Mouse (Mus musculus) WW6 (cell line): Measurements from ENCODE around the gene Pcp4.

Experiments
- DNase-seq: peaks from one replicate; pipeline ENCODE4 v3.0.0-alpha.2; 2013; ENCODE audit warnings: low read depth, low spot score

Gene Pcp4

DNA sequence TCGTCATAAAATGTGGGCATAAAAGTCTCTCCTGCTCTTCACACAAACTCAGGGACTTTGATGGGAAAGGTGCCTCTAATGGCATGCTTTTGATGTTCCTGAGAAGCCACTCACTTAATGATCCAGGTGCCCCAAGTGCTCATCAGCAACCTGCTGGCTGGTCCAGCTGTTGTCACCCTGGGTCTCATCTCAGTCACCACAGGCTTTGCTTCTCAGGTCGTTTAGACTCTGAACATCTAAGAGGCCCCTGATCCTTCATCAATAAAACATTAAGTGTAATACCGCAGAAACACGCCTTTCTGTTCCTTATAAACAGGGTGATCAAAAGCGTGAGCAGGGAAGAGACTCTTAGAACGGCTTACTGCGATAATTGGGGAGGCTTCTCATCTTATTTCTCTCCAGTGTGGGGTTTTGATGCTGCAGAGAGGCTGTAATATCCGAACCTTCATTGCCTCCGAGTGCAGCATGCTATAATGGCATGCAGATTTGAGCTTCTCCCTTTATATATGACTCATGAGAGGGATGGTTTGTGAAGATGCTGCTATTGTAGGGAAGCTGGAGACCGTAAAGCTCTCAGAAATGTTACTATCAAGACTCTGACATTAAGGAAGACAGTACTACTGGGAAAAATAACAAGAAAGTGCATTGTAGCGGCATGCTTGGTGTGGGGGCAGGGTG lies 19.7 kb downstream of the Pcp4 start:
- no peak for DNase-seq

DNA sequence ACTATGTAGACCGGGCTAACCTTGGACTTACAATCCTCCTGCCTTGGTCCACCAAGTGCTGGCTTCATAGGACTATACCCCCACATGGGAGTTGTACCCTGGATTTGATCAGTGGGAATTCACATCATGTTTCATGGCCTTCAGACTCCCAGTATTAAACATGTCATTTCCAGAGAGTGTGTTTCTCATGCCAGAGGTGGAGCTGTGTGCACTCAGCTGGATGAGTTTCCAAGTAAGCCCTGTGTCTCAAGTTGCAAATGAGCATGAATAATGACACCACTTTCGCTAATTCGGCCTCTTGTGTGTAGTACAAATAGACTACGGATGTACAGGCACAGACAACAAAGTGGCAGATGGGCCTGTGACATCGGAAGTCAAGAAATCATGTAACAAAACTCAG lies 20.6 kb downstream of the Pcp4 start:
- no peak for DNase-seq

DNA sequence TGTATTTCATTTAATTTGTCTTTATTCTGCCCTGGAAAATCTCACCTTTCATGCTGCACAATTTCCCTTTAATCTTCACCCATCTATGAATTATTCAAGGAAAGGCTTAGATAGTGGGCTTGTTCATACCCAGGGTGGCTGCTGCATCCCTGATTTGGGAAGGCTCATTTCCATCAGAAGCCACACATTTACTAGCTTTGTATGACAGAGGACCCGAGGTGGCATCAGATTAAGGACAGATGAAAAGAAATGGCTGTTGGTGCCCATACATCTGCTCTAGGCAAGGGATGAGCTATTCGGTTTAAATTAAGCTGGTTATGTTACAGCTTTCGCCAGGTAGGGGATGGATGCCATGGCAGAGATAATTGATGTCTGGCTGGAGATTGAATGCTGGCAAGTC lies 24.1 kb downstream of the Pcp4 start:
- DNase-seq, result no peak

DNA sequence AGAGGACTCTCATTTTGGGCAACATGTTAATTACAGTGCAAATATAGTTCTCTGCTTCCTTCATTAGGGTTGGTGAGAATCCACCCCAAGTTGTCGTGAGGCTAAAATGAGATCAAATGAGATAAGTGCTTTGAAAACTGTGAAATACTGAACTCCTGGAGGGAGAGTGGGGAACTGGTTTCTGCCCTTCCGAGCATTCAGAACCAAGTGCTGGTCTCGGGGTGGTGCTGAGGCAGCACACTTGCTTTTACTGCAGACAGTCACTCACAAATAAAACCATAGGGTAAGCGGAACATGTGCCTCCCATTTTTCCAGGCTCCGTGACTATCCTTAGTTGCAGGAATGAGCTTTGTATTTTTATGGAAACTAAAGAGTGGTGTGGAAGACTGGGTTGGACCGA lies 26.7 kb downstream of the Pcp4 start:
- DNase-seq, result no peak

DNA sequence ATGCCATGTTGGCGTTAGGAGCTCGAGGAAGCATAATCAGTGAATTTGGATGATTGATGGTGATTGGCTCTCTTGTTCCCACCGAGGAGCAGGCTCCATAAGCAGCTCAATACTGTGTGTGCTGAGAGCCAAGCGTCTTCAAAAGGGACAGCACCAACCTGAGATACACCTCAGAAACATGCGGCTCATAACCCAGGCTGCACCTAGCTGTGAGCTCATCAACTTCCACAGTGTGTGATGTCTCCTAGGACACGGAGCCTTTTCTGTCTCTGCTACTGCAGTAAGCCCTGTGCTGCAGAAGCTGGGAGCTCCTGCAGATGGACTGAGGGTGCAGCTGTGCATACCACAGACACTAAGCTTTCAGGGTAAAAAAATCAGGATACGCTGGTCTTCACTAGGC lies 31.5 kb downstream of the Pcp4 start:
- DNase-seq, result no peak

DNA sequence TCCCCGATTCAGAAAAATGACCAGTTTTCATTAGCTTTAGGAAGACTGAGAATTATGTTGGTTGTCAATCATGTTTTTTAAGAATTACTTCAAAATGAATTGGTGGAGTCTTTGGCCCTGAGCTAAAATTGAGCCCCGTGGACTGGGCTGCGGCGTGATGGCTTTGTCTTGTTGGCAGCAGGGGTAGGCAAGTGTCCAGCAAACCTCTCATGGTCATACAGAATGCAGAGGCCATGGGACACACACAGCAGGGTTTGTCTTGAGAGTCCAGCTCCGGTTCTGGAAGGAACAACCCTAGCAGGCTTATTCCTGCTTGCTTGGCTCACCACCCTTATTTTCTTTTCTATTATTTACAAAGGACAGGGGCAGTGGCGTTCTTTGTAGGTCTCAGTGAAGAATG lies 33.8 kb downstream of the Pcp4 start:
- no peak for DNase-seq

DNA sequence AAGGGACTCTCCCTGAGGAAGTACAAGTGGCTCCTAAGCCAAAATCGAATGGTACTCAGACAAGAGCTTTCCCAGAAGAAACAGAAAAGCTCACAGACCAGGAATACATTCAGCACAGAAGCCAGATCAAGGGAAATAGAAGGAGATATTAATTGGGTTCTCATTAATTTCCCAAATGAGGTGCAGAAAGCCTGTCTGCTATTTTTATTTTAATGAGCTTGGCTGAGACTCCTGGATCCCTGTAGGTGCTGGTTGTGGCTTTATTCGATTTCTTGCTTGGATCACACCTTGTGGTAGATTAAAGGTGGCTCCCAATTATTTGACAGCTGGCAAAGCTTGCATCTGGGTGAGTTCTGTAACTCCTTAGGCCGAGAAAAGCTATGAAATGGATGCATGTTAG lies 35.2 kb downstream of the Pcp4 start:
- no peak for DNase-seq

DNA sequence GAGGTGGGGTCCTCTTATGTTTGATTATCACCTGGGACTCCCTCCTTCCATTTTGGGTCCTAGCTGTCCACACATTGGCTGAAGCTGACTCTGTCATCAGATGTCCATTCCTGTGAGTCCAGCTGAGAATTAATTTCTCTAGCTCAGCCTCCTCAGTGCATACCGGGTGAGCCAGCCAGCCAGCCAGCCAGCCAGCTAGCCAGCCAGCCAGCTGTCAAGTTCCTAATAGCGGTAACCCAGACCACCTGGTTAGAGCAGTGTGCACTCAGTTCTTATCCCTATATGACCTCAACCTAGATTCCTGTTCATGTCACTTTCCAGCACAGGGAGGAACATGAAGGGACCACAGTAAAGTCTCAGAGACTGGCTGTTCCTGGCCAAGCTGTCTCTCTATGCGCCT lies 47.1 kb downstream of the Pcp4 start:
- no peak for DNase-seq

DNA sequence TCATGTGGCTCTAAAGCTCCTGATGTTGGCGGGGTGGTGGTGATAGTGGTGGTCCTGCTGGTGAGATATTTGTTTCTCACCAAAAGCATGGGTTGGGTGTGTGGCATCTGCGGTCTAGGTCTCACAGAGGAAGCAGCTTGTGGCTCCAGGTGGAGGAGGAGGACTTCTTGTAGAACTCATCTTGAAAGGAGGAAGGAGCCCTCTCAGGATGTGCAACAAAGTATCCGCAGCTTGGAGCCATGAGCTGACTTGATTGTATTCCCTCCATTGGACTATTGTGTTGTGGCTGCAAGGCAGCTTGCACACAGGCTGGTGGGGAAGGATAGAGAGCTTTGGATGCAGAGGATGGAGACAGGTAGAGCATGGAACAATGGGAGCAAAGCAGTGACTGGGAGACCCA lies 60.1 kb downstream of the Pcp4 start:
- no peak for DNase-seq

DNA sequence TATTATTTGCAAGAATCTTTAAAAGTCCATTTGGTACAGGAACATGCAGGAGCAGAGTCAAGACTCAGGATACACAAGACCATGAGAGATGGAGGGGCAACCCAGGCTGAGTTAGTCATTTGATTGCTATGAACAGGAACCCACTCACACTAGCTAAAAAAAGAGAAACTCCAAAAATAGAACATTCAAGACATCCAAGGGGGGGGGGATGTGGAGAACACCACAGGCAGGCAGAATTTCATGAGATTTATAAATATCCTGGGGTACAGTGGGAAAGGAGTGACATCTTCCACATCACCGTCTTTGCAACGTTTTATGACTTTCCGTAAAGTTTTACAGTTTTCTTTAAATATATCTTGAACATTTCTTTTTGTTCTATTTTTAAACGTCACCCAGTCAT lies 61.1 kb downstream of the Pcp4 start:
- no peak for DNase-seq

DNA sequence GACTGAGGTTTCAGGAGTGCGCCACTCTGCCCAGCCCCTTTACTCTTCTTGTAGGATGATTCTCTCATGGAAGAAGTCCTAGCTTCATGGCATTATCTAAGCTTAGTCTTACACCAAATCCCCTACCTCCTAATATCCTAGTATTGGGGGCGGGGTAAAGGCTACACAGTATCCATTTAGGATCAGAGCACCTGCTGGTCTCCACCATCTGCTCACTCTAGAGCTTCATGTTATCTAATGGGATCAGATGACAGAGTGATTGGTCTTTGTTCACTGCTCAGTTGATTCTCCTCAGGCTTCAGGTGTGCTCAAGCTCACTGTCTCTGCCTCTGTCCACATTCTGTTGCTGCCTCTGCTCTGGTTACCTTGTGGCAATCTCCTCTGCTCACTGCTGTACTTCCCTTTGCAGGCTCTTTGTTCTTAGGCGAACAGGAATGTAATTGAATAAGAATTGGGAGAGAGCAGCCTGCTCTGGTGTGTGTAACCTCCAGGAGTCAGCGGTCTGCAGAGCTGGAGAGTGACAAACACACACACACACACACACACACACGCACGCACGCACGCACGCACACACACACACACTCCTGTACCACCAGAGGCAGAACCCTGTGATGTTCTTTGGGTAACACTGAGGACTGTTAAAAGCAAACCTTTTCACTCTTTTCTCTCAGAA lies 62.6 kb downstream of the Pcp4 start:
- DNase-seq, result no peak

DNA sequence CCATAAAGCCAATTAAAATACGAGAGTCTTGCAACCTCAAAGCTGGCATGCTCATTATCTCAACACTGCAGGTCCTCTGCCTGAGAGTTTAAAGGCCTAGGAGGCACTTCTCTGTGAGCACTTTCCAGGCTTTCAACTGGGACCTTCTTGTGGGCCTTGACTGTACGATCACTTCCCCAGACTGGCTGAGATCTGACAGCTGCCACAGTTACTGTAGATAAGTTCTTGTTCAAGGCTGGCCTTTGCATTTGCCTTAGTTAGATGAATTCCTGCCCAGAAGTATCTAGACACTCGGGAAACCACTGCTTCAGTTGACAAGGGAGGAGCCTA lies 63.1 kb downstream of the Pcp4 start:
- DNase-seq, result no peak

DNA sequence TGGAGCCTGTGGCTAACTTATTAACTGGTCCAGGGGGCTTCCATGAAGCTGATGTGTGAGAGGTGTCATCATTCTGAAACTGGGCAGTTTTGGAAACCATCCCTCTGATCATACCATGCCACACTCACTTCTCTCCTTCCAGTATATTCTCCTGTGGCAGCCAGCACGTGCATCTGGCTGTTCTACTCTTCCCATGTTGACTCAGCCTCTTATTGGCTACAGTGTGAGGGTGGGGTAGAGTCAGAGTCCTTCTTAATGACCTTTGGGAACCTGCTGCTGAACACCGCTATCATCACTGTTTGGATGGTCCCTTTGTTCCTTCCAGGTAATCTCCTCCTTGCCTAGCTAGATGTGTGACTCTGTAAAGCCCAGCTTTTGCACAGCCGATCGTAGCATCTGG lies 63.6 kb downstream of the Pcp4 start:
- no peak for DNase-seq

DNA sequence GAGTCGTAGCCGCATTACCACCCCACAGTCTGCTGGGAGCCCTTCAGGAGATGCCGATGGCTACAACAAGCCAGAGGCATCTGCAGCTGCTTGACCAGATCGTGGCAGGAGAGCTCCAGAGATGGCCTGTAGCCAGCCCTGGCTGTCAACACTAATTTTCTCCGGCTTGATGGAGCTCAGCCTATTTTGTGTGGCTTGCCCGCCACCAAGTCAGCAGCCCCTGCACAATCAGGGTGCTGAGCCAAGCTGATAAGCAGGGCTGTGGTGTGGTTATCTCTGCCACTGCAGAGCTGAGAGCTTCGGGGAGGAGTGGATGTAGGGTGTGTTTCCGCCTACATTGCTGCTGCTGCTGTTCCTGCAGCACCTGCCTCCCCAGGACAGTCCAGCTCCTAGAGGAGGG lies 66.3 kb downstream of the Pcp4 start:
- DNase-seq, result no peak

DNA sequence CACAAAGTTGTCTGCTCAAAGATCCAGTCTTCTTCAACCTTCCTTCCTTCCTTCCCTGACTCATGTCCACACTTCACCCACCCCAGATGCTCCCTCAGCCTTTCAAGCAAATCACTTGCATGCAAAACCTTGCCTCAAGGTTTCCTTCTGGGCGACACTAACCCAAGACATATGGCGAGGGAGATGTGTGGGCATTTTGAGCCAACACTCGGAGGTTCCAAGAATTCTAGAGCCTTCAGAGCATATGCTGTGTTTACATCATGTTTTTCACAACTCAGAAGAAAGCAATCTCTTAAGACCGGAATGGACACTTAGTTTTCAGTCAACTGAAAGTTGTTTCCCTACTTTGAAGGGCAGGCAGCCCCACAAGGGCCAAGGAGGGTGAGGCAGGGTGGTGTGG lies 67.9 kb downstream of the Pcp4 start:
- DNase-seq, result no peak

DNA sequence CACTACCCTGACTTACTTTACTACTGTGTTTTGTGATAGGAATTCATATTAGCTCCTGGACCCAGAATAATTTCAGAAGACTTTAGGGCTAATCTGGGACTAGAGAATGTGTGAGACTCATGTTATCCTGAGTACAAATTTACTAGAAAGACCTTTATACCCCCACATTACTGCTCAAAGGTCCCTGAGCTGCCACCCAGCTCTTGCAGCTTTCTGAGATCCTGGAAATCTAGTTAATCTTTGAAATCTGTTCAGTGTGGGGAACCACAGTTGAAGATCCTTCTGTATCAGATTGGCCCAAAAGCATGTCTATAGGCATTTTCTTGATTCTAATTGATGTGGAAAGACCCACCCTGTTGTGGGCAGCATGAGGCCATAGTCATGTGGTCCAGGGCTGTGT lies 69.0 kb downstream of the Pcp4 start:
- DNase-seq, result no peak

DNA sequence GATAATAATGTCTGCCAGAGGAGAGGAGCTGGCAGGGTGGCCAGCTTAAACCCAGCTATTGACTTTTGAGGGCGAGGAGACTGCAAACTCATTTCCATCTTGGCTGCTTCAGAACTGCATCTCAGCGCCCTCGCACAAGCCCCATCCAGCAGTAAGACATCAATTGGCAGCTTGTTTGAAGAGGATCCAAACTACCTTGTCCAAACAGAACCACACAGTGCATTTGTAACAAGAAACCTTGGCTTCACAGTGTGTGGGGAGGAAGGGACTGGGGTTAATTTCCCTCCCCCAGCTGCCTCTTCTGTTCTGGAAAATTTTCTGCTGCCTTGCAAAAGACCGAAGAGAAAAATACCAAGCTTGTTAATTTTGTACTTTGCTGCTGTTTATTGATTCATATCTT lies 71.7 kb downstream of the Pcp4 start:
- DNase-seq, result no peak

DNA sequence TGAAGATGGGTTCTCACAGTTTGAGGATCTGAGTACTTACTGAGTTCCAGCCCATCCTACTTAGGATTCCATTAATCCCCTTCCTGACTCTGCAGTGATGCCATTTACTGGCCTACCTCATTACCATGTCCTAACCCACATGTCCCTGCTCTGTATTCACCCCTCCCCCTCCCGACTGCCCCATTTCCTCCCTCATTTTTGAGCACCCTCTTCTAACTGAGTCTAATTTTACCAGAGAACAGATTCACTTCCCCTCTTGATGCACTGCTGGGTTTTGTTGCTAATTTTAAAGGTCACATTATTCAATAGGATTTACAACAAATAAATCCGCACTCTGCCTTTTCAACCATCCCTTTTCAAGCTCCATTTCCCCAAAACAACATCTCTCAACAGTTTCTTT lies 73.7 kb downstream of the Pcp4 start:
- DNase-seq, result no peak

DNA sequence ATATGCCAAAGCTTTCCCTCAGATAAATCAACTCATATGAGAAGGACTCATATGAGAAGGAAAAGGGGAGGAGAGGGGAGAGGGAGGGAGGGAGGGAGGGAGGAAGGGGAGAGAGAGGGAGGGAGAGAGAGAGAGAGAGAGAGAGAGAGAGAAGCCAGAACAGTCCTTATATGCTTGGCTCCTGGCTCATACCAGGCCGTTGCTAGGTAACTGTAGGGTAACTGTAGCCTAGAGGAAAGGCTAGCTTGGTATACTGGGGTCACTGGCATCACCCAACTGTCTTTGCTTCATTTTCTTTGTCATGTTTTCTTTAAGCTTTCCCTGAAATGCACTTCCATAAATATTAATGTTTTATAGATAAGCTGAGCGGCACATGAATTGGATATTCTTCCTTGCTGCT lies 85.3 kb downstream of the Pcp4 start:
- DNase-seq, result no peak

DNA sequence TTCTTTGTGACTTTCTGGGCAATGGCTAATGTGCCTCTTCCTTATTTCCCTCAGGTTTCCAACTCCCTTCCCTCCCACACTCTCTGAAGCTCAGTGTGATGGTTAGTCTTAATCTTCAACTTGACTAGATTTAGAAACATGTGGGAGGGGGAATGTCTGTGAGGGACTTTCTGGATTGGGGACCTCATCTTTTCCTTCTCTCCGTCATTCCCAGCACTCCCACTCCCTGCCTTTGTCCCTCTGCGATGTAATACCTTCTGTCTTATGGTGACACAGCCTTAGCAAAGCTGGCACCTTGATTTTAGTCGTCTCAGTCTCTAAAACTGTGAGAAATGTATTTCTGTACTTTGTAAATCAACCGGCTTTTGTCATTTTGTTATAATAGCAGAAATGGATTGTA lies 88.0 kb downstream of the Pcp4 start:
- no peak for DNase-seq

DNA sequence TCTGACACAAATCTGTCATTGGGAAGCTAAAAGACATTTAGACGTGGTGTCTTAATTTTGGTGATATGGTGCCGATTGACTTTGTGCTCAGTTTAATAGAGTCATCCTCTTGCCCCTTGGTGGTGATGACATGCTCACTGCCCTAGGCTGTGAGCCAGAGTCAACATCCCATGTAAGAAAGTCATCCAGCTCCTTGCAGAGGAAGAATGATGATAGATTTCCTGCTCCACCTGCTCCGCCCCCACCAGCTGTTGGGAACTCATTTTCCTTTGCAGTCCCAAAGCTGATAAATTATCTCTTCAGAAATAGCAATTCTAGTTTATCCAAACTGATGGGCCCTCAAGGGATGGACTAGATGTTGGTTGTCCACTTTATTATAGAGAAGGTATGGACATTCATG lies 89.2 kb downstream of the Pcp4 start:
- no peak for DNase-seq

DNA sequence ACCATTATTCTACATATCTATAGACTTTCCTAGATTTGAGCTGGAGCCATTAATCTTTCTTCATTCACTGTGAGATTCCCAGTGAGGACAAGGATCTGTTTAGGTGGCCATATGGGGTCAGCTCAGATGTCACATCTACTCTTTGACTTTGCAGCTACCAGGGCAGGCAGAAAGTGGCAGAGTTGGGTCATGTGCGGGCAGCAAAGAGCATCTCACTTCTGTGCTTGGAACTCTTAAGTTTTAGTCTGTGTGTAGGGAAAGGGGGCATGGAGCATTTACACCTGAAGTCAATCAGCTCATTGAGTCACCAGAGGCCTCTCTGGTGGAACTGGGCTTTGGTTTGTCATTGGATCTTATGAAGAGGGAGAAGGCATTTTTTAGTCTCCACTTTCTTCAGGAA lies 90.9 kb downstream of the Pcp4 start:
- DNase-seq, result no peak

DNA sequence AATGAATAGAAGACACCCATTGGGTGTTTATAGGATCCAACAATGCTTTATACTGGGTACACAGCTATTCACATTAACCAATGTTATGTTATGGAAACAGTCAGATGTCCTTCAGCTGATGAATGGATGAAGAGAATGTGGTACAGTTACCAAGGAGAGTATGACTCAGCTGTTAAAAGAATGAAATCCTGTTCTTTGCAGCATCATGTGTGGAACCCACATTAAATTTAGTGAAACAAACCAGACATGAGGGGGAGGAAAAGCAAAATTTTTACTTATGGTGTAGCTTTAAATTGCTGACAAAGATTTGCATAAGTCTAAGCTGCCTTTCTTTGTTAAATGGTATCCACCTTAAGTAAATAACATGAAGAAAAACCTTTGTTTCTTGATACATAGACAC lies 92.4 kb downstream of the Pcp4 start:
- no peak for DNase-seq
